Mouse (Mus musculus) forebrain, embryonic 14.5 days (tissue): ENCODE results near the gene P4htm. TPM values are rescaled to one million over a fixed set of nuclear protein-coding genes. Genes with fewer than 3 reads are reported as not detected.
A peak's percentile ranks its signal among the peaks of the same experiment; 100 is the strongest.

ENCODE experiments used
- ATAC-seq: fragments of 200-750 bp; cut with Nextera tagmentation; 2 replicates; pipeline ENCODE4 v1.8.0; 2017; ENCODE audit warnings: mild to moderate bottlenecking, moderate library complexity
- DNase-seq: peaks from one replicate; pipeline ENCODE4 v3.0.0-alpha.2; 2015; ENCODE audit warnings: low spot score
- H3K27ac ChIP-seq: fragments of 300-500 bp; sonication (generic); 2 replicates; pipeline ENCODE4 v1.5.1; 2014; ENCODE audit warnings: low read depth, mild to moderate bottlenecking, control low read depth, low read length, moderate library complexity
- H3K27me3 ChIP-seq: fragments of 300-500 bp; sonication (generic); replicated peaks from 2 replicates; pipeline ENCODE4 v1.6.1; 2014; ENCODE audit warnings: low read length, control low read depth, mixed read lengths; ENCODE audit not compliant: control insufficient read depth, insufficient read depth
- H3K36me3 ChIP-seq: fragments of 300-500 bp; sonication (generic); 2 replicates; pipeline ENCODE4 v1.6.1; 2014; ENCODE audit warnings: low read length, control low read depth; ENCODE audit not compliant: control insufficient read depth, insufficient read depth
- H3K4me1 ChIP-seq: fragments of 300-500 bp; sonication (generic); 2 replicates; pipeline ENCODE4 v1.6.1; 2014; ENCODE audit warnings: antibody characterized with exemption, low read length, control low read depth; ENCODE audit not compliant: control insufficient read depth, insufficient read depth
- H3K4me2 ChIP-seq: fragments of 300-500 bp; sonication (generic); 2 replicates; pipeline ENCODE4 v1.6.1; 2014; ENCODE audit warnings: mild to moderate bottlenecking, control low read depth, low read length
- H3K4me3 ChIP-seq: fragments of 300-500 bp; sonication (generic); 2 replicates; pipeline ENCODE4 v1.5.1; 2014; ENCODE audit warnings: low read depth, low read length, control low read depth
- H3K9ac ChIP-seq: fragments of 300-500 bp; sonication (generic); 2 replicates; pipeline ENCODE4 v1.6.1; 2014; ENCODE audit warnings: mild to moderate bottlenecking, low read length, control low read depth, moderate library complexity
- H3K9me3 ChIP-seq: fragments of 300-500 bp; sonication (generic); replicated peaks from 2 replicates; pipeline ENCODE4 v1.6.1; 2016; ENCODE audit warnings: low read length, control low read depth, mixed read lengths; ENCODE audit not compliant: control insufficient read depth
- WGBS: fragments of 180-500 bp; shearing (Covaris S2); extraction: QIAGEN DNeasy Blood & Tissue Kit; methylation state at CpG from one replicate; pipeline ENCODE4 v1.1.7; 2014; 5-methylcytosine and 5-hydroxymethylcytosine counted together
- polyA plus RNA-seq: library from polyadenylated mRNA; unstranded; fragments of >200 nt; fragmentation: Nextera tagmentation; extraction: Ambion mirVana; gene quantifications from 2 replicates; pipeline ENCODE4 v1.2.1, GENCODE M21; 2014

Gene P4htm
- 14.5 and 18.1 TPM in 2 replicates for polyA plus RNA-seq

DNA sequence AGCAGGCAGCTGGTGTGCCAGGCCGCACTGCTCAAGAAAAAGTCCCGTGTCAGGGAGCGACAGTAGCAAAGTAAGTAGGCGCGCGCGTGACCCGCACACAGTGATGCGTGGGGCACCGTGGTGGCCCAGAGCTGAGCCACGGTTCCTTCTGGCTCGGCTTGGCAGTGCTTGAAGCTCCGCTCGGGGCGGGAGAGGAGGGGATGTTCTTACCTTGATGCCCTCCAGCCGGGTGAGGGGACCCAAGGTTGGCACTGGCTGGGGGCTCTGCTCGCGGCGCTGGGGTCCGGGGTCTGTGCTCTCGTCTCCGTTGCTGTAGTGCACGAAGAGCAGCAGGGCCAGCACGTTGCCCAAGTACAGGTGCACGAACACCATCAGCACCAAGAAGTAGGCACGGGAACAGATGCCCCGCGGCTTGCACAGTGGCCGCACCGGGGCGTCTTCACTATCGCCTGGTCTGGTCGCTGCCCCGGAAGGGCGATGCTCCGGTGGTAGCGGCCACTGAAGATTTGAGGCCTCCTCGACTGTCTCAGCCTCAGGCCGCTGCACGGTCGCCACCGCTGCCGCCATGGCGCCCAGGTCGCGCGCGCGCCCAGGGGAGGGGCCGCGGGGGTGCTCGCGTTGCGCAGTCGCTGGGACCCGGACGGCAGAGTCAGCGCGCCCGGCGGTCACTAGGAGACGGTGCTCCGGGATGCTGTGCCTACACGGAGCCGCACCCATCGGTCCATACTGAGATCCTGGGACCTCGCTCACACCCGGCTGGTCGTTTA, at the start of gene P4htm:
Gene P4htm, minus strand, starts transcription at position 670 of the 767 bp plus-strand sequence.
- no peaks in the 10 kb centered on the region for H3K4me1 ChIP-seq
- H3K4me3 ChIP-seq = peak within 1 kb of the TSS; percentile 73
- ATAC-seq (peak; percentile 90), DNase-seq (peak; percentile 76)
- peak within 1 kb of the TSS; percentile 81 for H3K9ac ChIP-seq
- H3K36me3 ChIP-seq = 0 out of 2 replicates have a peak, but pooled peaks cover 3% of the 10 kb centered on the region
- H3K27ac ChIP-seq = peak within 1 kb of the TSS; percentile 71; the same call in 1 of the 2 replicates
- no peaks in the 10 kb centered on the region for H3K9me3 ChIP-seq
- peak within 1 kb of the TSS; percentile 91 for H3K4me2 ChIP-seq
- H3K27me3 ChIP-seq = no peaks in the 10 kb centered on the region
- WGBS = under 1% methylated on average over 57 of the region's 69 CpGs

DNA sequence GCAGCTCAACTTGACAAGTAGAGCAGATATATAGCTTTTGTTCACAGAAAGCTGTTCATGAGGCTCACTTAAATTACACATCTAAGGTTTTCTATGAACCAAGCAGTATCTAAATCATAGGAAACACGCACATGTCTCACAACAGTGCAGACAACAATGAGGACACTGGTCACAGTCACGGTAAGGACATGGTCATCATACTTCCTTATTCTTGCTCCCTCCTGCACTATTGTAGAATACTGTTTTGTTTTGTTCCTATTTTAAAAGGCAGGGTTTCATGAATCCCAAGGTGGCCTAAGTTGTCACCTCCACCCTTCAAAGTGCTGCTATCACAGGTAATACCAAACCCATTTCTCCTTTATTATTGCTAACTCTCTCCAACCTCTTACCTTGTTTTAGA, 42.4 kb upstream of the P4htm start:
- no peak for ATAC-seq
- H3K9ac ChIP-seq = no peak overlapping the region
- no peaks in the 10 kb centered on the region for H3K9me3 ChIP-seq
- H3K27ac ChIP-seq = no peak overlapping the region
- H3K4me2 ChIP-seq = no peak overlapping the region
- peaks cover 40% of the 10 kb centered on the region for H3K36me3 ChIP-seq
- WGBS = 90% methylated on average over 2 of the region's 2 CpGs
- DNase-seq = no peak
- H3K27me3 ChIP-seq = no peaks in the 10 kb centered on the region
- no peak overlapping the region for H3K4me3 ChIP-seq
- H3K4me1 ChIP-seq = no peaks in the 10 kb centered on the region

GRCm38 (mm10) chr9:108635415-108635814, 37.9 kb upstream of the P4htm start:
- Histone ChIP-seq H3K9me3 (no peaks in the 10 kb centered on the region), H3K4me2 (no peak overlapping the region), H3K27me3 (no peaks in the 10 kb centered on the region), H3K9ac (no peak overlapping the region), H3K4me3 (no peak overlapping the region), H3K27ac (no peak overlapping the region), H3K36me3 (peaks cover 15% of the 10 kb centered on the region), H3K4me1 (no peaks in the 10 kb centered on the region)
- ATAC-seq (no peak), DNase-seq (no peak)
- WGBS = 74% methylated on average over 2 of the region's 2 CpGs

DNA sequence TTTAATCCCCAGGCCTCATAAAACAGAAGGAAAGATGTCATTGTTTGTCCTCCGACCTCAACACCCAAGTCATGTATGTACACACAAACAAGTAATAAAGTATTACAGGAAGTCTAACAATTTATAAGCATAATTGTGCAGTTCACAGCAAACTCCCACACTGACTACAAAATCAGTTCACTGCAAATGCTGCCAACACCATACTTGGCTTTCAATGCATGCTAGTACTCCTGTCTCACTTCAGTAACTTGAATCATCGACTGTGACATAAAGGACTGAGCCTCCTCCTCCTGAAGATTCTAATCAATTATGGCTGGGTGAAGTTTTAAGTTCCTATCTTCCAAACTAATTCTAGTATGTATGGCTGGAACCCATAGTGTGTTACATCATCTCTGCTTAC, 36.4 kb upstream of the P4htm start:
- Histone ChIP-seq H3K4me1 (no peaks in the 10 kb centered on the region), H3K36me3 (peaks cover 11% of the 10 kb centered on the region)
- WGBS = 77% methylated on average over 2 of the region's 2 CpGs

GRCm38 (mm10) chr9:108632375-108632774, 34.9 kb upstream of the P4htm start:
- Histone ChIP-seq H3K4me3 (no peak overlapping the region), H3K9me3 (no peaks in the 10 kb centered on the region), H3K27me3 (no peaks in the 10 kb centered on the region), H3K9ac (no peak overlapping the region), H3K4me1 (no peaks in the 10 kb centered on the region), H3K36me3 (peaks cover 15% of the 10 kb centered on the region), H3K4me2 (no peak overlapping the region), H3K27ac (no peak overlapping the region)
- 83% methylated on average over 5 of the region's 5 CpGs for WGBS
- DNase-seq (no peak), ATAC-seq (no peak)

More for the DNA sequence above, 36.4 kb upstream of the P4htm start:
- no peaks in the 10 kb centered on the region for H3K27me3 ChIP-seq
- H3K9ac ChIP-seq = no peak overlapping the region
- H3K4me3 ChIP-seq = no peak overlapping the region
- ATAC-seq (no peak), DNase-seq (no peak)
- H3K4me2 ChIP-seq = no peak overlapping the region
- H3K9me3 ChIP-seq = no peaks in the 10 kb centered on the region
- H3K27ac ChIP-seq = no peak overlapping the region

DNA sequence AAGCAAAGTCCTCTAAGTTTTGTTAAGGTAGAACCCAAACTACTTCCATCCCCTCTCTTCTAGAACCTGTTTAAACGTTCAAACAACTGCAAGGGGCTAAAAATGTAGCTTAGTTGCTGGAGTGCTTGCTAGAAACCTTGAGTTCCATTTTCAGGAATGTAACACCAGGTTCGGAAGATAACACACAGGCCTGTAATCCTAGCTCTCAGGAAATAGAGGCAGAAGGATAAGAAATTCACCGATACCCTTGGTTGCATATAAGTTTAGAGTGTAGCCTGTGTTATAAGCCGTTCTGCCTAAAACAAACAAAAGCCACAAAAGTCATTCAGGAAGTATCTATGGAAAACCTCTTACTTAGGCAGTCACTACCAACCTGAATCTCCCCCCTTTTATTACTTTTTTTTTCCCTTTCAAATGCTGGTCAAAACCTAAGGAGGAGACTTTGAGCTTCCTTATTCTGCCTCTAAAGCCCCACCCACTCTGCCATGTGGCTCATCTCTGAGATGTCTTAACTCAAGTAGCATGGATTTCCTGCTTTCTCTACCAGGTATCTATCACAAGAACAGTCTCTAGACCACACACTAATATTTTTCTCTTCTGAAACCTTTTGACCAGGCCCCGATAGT, 34.3 kb upstream of the P4htm start:
- ATAC-seq = no peak
- DNase-seq = no peak
- Histone ChIP-seq H3K4me2 (no peak overlapping the region), H3K9me3 (no peaks in the 10 kb centered on the region), H3K4me1 (no peaks in the 10 kb centered on the region), H3K27me3 (no peaks in the 10 kb centered on the region), H3K36me3 (peaks cover 15% of the 10 kb centered on the region), H3K27ac (no peak overlapping the region), H3K9ac (no peak overlapping the region), H3K4me3 (no peak overlapping the region)
- WGBS = 97% methylated on average over 5 of the region's 5 CpGs

- ATAC-seq = no peak
- WGBS = 83% methylated on average over 1 of the region's 1 CpGs
- H3K4me2 ChIP-seq = no peak overlapping the region
These were observed 33.2 kb upstream of the P4htm start for GRCm38 (mm10) chr9:108630683-108631082.

GRCm38 (mm10) chr9:108628141-108628540, 30.7 kb upstream of the P4htm start:
- WGBS = 90% methylated on average over 4 of the region's 4 CpGs
- Histone ChIP-seq H3K9me3 (no peaks in the 10 kb centered on the region), H3K27me3 (no peaks in the 10 kb centered on the region), H3K4me1 (no peaks in the 10 kb centered on the region), H3K9ac (no peak overlapping the region), H3K4me3 (no peak overlapping the region), H3K4me2 (no peak overlapping the region), H3K27ac (no peak overlapping the region), H3K36me3 (peaks cover 21% of the 10 kb centered on the region)
- no peak for ATAC-seq
- DNase-seq = no peak

More at GRCm38 (mm10) chr9:108630683-108631082, 33.2 kb upstream of the P4htm start:
- DNase-seq = no peak
- Histone ChIP-seq H3K4me3 (no peak overlapping the region), H3K27ac (no peak overlapping the region), H3K36me3 (peaks cover 21% of the 10 kb centered on the region), H3K4me1 (no peaks in the 10 kb centered on the region), H3K27me3 (no peaks in the 10 kb centered on the region), H3K9me3 (no peaks in the 10 kb centered on the region), H3K9ac (no peak overlapping the region)

DNA sequence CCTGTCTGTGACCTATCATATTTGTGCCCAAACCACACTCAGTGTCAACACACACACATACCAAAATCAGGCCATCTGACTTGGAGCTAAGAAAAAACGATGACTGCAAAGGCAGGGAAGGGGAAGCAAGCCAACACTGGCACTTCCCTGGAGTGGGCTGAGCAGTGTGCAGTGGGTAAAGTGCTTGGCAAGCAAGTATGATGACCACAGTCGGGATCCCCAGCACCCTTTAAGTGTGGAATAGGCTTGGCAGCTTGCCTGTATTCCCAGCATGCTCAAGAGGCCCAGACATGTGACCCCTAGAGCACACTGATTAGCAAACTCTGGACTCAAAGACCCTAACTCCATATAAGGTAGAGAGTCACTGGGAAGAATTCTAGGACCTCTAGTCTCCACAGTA, 29.0 kb upstream of the P4htm start:
- DNase-seq = peak; percentile 1
- no peak overlapping the region for H3K4me3 ChIP-seq
- no peaks in the 10 kb centered on the region for H3K27me3 ChIP-seq
- 90% methylated on average over 2 of the region's 2 CpGs for WGBS
- no peak for ATAC-seq
- no peaks in the 10 kb centered on the region for H3K4me1 ChIP-seq
- H3K36me3 ChIP-seq = peaks cover 21% of the 10 kb centered on the region; the same call in 1 of the 2 replicates
- H3K9ac ChIP-seq = no peak overlapping the region
- H3K27ac ChIP-seq = no peak overlapping the region
- no peak overlapping the region for H3K4me2 ChIP-seq
- H3K9me3 ChIP-seq = no peaks in the 10 kb centered on the region
